Mouse (Mus musculus) heart, postnatal 0 days (tissue): ENCODE results near the gene Fam8a1. TPM values are rescaled to one million over a fixed set of nuclear protein-coding genes. Genes with fewer than 3 reads are reported as not detected.
A peak's percentile ranks its signal among the peaks of the same experiment; 100 is the strongest.

ENCODE experiments used
- ATAC-seq: fragments of 200-750 bp; cut with Nextera tagmentation; 2 replicates; pipeline ENCODE4 v1.8.0; 2017; ENCODE audit warnings: low read depth, moderate number of reproducible peaks, moderate library complexity; ENCODE audit not compliant: insufficient read depth
- DNase-seq: peaks from one replicate; pipeline ENCODE4 v3.0.0-alpha.2; 2016; ENCODE audit warnings: low spot score
- H3K27ac ChIP-seq: fragments of 300-500 bp; sonication (generic); 2 replicates; pipeline ENCODE4 v1.5.1; 2014; ENCODE audit warnings: low read depth, mild to moderate bottlenecking
- H3K27me3 ChIP-seq: fragments of 300-500 bp; sonication (generic); 2 replicates; pipeline ENCODE4 v1.6.1; 2014; ENCODE audit warnings: low read length, mixed read lengths; ENCODE audit not compliant: control insufficient read depth, insufficient read depth
- H3K36me3 ChIP-seq: fragments of 300-500 bp; sonication (generic); replicated peaks from 2 replicates; pipeline ENCODE4 v1.6.1; 2014; ENCODE audit warnings: low read length, mixed read lengths; ENCODE audit not compliant: control insufficient read depth, insufficient read depth
- H3K4me1 ChIP-seq: fragments of 300-500 bp; sonication (generic); 2 replicates; pipeline ENCODE4 v1.6.1; 2014; ENCODE audit warnings: antibody characterized with exemption; ENCODE audit not compliant: control insufficient read depth, insufficient read depth
- H3K4me2 ChIP-seq: fragments of 300-500 bp; sonication (generic); 2 replicates; pipeline ENCODE4 v1.6.1; 2014; ENCODE audit warnings: low read depth, mild to moderate bottlenecking, low read length, moderate library complexity
- H3K4me3 ChIP-seq: fragments of 300-500 bp; sonication (generic); 2 replicates; pipeline ENCODE4 v1.5.1; 2014; ENCODE audit warnings: low read depth, low read length
- H3K9ac ChIP-seq: fragments of 300-500 bp; sonication (generic); replicated peaks from 2 replicates; pipeline ENCODE4 v1.6.1; 2014; ENCODE audit warnings: low read depth, low read length, mixed read lengths
- H3K9me3 ChIP-seq: fragments of 300-500 bp; sonication (generic); replicated peaks from 2 replicates; pipeline ENCODE4 v1.6.1; 2016; ENCODE audit warnings: low read length; ENCODE audit not compliant: control insufficient read depth
- CTCF ChIP-seq: IDR thresholded peaks from 2 replicates; pipeline ENCODE4 v1.5.1; 2016; ENCODE audit warnings: antibody characterized with exemption, control low read depth, low read depth
- EP300 ChIP-seq: IDR thresholded peaks from 2 replicates; pipeline ENCODE4 v1.6.1; 2016; ENCODE audit warnings: antibody characterized with exemption, low read depth
- WGBS: fragments of 180-500 bp; shearing (Covaris S2); extraction: QIAGEN DNeasy Blood & Tissue Kit; methylation state at CpG from one replicate; pipeline ENCODE4 v1.1.7; 2014; 5-methylcytosine and 5-hydroxymethylcytosine counted together
- polyA plus RNA-seq: library from polyadenylated mRNA; unstranded; fragments of >200 nt; fragmentation: Nextera tagmentation; extraction: Ambion mirVana; gene quantifications from 2 replicates; pipeline ENCODE4 v1.2.1, GENCODE M21; 2015
- total RNA-seq: library from RNA; depleted of rRNA; stranded (reverse); fragments of >200 nt; gene quantifications from 2 replicates; pipeline ENCODE4 v1.2.3, GENCODE M21; 2014; ENCODE audit warnings: low replicate concordance; rRNA removed

Fam8a1 gene
- total RNA-seq (15.5 and 24.9 TPM in 2 replicates), polyA plus RNA-seq (8.0 and 8.5 TPM in 2 replicates)

DNA sequence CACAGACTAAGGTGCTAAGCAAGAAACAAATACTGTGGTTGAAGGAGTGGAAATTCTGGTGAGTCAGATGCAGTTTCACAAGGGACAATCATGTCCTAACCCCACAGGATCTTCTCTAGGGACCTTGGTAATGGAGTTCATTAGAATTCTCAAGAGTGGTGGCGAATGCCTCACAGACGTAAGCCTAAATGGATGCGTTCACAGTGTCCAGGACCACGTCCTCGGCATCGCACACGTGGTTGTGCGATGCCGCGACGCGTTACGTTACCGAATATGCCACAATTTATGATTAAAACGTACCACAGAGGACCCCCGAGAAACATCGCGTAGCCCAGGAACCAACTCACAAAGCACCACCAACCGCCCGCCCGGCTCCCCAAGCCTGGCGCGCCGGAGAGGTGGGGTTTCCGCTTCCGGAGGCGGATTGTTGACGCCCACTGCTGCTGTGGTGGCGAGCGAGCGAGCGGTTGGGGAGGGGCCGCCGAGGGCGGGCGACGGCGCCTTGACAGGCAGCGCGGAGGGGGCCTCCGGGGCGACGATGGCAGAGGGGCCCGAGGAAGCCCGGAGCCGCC, at the start of gene Fam8a1:
Gene Fam8a1, plus strand, starts transcription at position 475 of the 572 bp plus-strand sequence.
- H3K4me3 ChIP-seq, result peak within 1 kb of the TSS; percentile 94
- no peaks in the 10 kb centered on the region for H3K9me3 ChIP-seq
- H3K9ac ChIP-seq, result peak within 1 kb of the TSS; percentile 85
- H3K27ac ChIP-seq, result peak within 1 kb of the TSS; percentile 82
- peak; percentile 80 for DNase-seq
- peak within 1 kb of the TSS; percentile 97 for H3K4me2 ChIP-seq
- under 1% methylated on average over 46 of the region's 46 CpGs for WGBS
- peak; percentile 96 for ATAC-seq
- TF ChIP-seq EP300 (0 out of 2 replicates have a peak, but pooled peaks have one; percentile 38), CTCF (no peak)
- H3K4me1 ChIP-seq, result peaks cover 14% of the 10 kb centered on the region
- peaks cover 20% of the 10 kb centered on the region for H3K36me3 ChIP-seq
- H3K27me3 ChIP-seq, result no peaks in the 10 kb centered on the region

DNA sequence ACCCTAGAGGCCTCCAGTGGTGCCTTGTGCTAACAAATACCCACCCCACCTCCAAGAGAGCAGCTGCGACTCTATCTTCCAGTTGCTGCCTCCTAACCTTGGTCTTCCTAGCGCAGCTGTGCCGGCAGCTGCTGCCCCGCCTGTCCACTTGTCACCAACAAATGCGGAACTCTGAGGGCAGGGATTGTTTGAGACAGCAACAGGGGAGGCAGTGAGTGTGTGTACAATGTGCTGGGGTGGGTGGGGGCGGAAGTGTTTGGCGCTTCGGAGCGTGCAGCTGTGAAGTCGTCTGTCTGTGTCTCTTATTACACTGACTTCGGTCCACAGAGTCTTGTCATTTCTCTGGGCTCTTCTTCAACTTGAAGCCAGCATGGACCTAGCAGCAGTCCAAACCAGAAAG, 49.7 kb upstream of the Fam8a1 start:
- H3K4me2 ChIP-seq, result no peak overlapping the region
- TF ChIP-seq EP300, result no peak
- no peak for TF ChIP-seq CTCF
- peaks cover 43% of the 10 kb centered on the region for H3K36me3 ChIP-seq
- no peaks in the 10 kb centered on the region for H3K4me1 ChIP-seq
- ATAC-seq, result no peak
- no peak for DNase-seq
- no peak overlapping the region for H3K4me3 ChIP-seq
- H3K9ac ChIP-seq, result no peak overlapping the region
- no peaks in the 10 kb centered on the region for H3K27me3 ChIP-seq
- 55% methylated on average over 11 of the region's 11 CpGs for WGBS
- no peak overlapping the region for H3K27ac ChIP-seq
- no peaks in the 10 kb centered on the region for H3K9me3 ChIP-seq

DNA sequence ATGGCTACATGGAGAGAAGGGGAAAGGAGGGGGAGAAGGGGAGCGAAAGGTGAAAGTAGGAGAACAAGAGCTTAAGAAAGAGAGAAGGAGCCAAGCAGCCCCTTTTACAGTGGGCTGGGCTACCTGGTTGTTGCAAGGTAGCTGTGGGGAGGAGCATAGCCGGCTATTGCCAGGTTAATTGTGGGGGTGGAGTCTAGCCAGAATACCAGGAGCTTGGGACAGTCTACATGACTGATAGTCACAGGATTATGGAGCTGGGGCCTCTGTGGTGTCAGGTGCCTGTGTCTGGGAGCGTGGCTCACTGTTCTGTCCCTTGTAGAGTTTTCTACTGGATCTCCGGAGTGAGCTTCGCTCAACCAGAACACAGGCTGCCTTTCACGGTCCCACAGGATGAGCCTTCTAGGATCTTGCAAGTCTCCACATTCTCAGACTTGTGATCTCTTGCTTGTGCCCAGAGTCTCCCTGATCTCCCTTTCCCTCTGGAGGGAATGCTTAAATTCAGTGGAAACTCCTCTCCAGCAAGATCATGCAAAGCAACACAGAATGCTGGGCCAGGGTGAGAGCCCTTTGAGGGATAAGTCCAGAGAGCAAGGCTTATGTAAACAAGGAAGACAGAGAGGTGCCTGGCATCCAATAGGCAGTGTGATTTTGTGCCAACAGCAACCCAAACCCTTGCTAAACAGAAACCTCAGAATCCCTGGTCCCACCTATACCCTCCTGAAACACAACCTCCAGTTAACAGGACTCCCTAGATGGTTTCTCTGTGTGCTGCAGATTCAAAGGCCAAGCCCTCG, 48.2 kb upstream of the Fam8a1 start:
- H3K9ac ChIP-seq, result no peak overlapping the region
- H3K4me2 ChIP-seq, result no peak overlapping the region
- H3K9me3 ChIP-seq, result no peaks in the 10 kb centered on the region
- no peaks in the 10 kb centered on the region for H3K4me1 ChIP-seq
- no peak overlapping the region for H3K4me3 ChIP-seq
- H3K27ac ChIP-seq, result no peak overlapping the region
- peaks cover 36% of the 10 kb centered on the region for H3K36me3 ChIP-seq
- DNase-seq, result no peak
- no peaks in the 10 kb centered on the region for H3K27me3 ChIP-seq
- no peak for ATAC-seq
- 92% methylated on average over 7 of the region's 7 CpGs for WGBS
- TF ChIP-seq CTCF (no peak), EP300 (no peak)

DNA sequence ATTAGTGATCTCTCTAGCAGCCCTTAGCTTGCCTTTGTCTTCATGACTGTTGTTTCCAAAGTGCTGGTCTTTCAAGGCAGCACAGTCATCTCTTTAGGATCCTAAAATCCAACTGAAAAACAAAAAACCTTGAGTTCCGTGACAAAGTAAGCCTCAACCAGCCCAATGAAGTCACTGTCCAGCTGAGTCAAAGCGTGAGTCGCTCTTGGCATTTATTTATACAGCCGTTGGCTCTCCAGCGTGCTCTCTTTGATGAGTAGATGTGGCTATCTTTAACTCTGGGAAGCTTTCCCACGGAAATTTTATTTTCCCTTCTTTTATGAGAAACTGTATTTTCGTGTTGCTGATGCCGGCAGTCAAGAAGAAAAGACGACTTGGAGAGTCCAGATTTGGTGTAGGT, 42.7 kb upstream of the Fam8a1 start:
- 71% methylated on average over 9 of the region's 9 CpGs for WGBS

DNA sequence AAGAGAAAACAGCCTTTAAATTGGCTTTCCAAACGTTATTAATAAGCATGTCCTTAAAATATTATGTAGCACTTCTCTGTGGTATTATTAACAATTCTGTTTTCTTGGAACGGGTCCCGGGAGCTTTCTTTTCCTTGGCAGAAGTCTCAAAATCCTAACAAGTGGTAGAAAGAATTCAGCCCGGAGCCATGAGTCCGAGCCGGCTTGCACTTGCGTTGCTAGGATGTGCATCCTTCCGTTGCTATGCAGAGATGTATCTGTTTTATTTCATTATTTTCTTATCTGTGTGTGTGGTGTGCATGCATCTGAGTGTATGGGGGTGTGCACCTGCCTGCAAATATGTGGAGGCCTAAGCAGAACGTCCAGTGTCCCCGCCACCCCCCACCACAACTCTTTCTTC, 41.5 kb upstream of the Fam8a1 start:
- ATAC-seq, result no peak
- Histone ChIP-seq H3K27ac (no peak overlapping the region), H3K36me3 (peaks cover 41% of the 10 kb centered on the region; the same call in 1 of the 2 replicates), H3K27me3 (no peaks in the 10 kb centered on the region), H3K9ac (no peak overlapping the region), H3K4me3 (no peak overlapping the region), H3K4me1 (no peaks in the 10 kb centered on the region), H3K9me3 (no peaks in the 10 kb centered on the region), H3K4me2 (no peak overlapping the region)
- no peak for TF ChIP-seq CTCF
- TF ChIP-seq EP300, result no peak
- DNase-seq, result no peak
- WGBS, result 64% methylated on average over 10 of the region's 10 CpGs

More for the DNA sequence above, 42.7 kb upstream of the Fam8a1 start:
- Histone ChIP-seq H3K27me3 (no peaks in the 10 kb centered on the region), H3K4me2 (no peak overlapping the region), H3K9ac (no peak overlapping the region), H3K27ac (no peak overlapping the region), H3K4me1 (no peaks in the 10 kb centered on the region), H3K9me3 (no peaks in the 10 kb centered on the region), H3K36me3 (peaks cover 37% of the 10 kb centered on the region; the same call in 1 of the 2 replicates), H3K4me3 (no peak overlapping the region)
- ATAC-seq, result no peak
- TF ChIP-seq EP300 (no peak), CTCF (no peak)
- DNase-seq, result no peak
